Mouse (Mus musculus): ENCODE results near the gene Gm42674.

The Gm42674 gene

DNA sequence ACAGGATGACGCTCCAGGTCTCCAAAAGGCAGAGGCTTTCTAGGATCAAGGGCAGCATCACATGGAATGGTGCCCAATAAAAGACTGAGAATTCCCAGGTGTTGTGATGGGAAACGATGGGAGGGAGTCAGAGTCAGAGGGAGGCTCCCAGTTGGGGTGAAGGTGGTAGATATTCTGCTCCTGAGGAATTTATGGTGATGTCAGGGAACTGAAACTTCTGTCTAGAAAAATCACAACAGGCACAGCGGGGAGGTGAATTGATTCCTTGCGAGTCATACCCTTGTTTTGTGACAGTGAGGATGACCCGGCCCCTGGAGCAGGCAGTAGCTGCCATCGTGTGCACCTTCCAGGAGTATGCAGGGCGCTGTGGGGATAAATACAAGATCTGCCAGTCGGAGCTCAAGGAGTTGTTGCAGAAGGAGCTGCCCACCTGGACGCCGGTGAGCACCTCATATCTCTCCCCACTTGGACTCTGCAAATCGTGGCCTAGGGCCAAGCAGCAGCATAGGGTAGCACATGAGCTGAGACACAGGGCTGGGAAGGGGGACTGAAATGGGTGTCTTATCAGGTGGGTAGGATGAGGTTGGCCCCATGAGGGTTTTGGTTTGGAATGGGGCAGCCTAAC is at the start of gene Gm42674:
Gene Gm42674 (plus strand): TSS at position 419 of the 625 bp plus-strand sequence.
- DNase-seq, result no peak

DNA sequence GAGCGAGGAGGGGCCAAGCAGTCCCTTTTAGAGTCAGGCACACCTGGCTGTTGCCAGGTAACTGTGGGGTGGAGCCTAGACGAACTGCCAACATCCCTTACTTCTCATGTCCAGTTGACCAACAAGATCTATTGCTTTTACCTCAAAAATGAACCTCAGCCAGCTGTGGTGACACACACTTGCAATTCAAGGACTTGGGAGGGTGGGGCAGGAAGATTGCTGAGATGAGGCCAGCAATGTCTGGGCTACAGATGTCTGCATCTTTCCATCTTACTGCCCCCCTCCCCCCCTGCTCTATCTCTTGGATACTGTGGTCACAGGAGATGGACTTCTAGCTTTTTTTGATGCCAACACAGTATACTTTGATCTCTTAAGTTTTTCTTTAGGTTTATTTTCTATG is 49.5 kb upstream of the Gm42674 start:
- no peak for DNase-seq

DNA sequence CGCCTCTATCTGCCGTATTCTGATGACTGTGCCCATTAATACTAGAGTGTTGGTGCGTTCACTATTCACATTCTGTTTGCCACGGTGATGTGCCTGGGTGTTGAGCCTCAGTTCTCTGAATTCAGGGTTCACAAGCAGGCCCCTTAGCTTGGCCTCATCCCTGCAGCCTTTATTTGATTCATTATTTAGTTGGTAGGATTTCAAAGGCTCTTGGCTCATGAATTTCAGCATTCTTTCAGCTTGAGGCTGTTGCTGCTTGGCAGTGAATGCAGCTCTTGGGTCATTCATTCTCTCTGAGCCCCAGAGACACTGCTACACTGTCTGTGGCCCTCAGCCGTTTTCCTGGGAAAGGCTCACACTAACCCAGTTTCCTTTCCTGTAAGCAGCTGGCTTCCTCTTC is 45.8 kb upstream of the Gm42674 start:
- peak; percentile 16 to 45 for DNase-seq

DNA sequence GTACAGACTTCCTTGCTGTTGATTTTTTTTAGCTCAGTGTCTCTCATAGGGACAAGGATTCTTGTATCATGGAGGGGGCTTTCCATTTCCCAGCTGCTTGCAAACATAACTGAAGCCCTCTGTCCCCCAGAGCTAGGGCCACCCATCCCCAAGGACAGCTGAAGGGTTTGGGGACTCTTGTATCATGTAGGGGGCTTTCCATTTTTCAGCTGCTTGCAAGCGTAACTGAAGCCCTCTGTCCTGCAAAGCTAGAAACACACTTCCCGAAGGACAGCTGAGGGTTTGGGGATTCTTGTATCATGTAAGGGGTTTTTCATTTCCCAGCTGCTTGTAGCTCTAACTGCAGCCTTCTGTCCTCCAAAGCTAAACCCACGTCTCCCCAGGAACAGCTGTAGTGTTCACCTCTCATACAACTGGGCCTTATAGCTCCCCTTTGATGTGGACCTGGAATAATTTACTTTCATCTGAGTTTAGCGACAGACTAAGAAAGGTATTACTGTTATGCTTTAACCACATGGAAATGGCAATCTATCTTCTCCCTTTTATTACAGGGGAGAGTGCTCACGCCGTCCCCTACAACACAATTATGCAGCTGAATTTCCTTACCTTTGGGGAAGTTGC is 41.6 kb upstream of the Gm42674 start, which contains the start of gene S100a3:
Gene S100a3 (plus strand): TSS at position 571 of the 621 bp plus-strand sequence.
- DNase-seq, result peak in 1 of 2 experiments; percentile 5

DNA sequence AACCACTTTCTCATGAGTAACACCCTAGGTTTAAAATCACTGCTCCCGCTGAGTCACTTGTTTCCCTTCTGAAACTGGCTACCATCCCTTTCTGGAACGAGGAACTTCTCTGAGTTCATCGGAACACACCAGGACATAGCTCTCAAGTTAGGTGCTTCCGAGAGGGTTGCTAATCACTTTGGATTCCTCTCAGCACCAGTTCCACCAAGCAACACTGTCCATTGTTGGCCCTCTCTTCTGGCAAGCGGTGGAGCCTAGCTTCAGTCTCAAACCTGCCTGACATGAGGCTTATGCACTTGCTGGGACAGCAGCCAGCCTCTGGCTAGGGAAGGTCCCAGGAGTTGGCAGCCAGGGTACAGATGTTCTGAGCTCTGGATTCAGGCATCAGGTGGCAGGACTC is 27.0 kb upstream of the Gm42674 start:
- peak in 1 of 2 experiments; percentile 25 for DNase-seq

DNA sequence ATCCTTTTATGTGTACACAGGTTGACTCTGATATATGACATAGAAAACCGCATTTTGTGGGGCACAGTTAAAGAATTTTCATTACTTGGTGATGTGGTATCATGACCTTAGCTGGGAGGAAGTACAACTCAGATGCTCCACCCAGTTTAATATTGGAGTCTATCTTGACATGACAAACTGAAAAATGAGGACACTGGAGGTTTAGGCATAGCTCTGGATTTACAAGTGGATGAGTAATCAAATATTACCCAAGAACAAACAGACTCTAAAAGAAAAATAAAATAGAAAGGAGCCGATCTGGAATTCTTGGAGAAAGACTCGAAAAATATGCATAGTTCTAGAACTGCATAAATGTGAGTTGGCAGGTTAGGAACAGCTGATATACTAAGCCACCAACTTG is 26.4 kb upstream of the Gm42674 start:
- DNase-seq, result no peak

DNA sequence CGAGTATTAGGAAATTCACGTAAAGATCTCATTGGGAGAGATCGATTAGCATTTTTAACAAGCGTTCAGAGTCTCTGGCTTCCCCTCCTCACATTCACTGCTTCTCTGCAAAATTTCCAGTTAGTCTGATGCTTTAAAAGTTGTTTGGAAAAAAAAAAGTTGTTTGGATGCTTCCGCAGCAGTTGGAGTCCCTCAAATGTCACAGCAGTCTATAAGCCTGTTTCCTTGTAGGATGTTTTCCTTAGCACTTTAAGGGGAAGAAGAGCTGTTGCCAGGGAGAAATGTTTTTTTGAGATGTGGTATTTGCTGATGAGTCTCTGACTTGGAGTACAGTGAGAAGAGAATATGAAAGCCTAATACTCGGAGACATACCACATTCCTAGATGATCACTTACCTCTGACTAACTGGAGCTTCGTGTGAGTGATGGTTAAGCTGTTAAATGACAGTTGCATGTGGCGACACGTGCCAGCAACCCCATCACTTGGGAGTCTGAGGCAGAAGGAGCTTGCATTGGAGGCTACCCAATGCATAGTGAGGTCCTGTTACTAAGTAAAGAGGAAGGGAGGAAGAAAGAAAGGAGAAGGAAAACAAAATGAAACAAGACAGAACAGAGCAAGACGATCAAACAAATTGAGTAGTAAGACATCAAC is 25.2 kb upstream of the Gm42674 start:
- DNase-seq, result no peak

DNA sequence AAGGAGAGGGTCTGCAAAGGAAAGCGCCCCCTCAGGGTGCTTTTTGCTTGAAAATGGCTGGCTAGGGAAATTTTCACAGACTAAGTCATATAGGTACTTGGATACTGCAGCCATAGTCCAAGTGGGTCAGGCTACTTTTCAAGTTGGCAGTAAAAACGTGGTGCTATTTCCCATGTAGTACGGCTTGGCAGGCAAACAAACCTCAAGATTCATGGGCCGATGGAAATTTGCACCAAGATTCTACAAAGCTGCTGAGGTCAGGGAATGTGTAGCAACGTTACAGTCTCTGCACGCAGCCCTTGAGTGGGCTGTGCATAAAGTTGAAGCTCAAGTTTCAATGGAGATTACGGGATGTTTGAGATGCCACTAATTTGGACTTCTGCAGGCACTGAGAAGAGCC is 22.3 kb upstream of the Gm42674 start:
- DNase-seq, result no peak

DNA sequence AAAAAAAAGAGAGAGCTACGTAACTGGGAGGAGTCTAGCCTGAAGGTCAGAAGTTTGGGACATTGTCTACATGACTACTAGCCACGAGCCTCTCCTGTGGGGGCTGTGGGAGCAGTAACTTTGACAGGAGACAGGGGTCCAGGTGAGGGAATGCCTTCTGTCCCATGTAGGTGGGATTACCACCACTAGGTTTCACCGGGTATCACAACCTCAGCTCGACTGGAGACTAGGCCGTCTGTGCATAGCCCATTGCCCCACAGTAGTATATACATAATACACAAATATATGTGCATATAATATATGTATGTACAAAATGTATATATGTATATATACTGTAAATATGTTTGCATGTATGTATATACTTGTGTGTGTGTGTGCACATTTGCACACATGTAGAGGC is 20.6 kb upstream of the Gm42674 start:
- no peak for DNase-seq

DNA sequence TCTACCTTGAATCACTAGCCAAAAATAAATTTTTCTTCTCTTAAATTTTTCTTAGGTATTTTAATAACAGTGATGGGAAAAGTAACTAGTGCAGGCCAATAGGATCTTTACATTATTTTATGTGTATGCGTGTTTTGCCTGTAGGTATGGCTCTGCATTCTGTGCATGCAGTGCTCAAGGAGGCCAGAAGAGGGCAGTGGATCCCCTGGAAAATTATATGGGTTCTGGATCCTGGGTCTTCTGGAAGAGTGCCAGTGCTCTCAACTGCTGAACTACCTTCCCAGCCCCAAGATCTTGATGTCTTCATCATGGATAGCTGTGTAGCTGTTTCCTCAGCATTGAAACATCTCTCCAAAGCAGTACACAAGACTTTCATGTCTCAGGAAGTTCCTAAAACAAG is 19.5 kb upstream of the Gm42674 start:
- DNase-seq, result peak in 1 of 2 experiments; percentile 13

DNA sequence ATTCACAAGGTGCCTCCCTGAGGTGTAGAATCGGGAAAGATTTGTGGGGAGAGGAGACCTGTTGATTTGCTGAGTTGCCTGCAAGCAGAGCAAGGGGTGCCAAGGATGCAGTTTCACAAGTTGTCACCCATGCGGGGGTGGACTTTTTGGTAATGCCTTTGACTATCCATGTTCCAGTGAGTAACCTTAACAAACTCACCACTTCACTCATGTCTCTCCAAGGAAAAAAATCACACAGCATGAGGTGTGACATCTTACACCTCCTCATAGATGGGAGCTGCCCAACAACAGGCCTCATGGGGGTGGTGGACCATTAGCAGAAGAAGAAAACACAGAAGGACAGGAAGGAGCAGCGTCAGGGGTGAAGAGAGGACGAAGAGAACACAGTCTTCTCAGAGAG is 19.1 kb upstream of the Gm42674 start:
- no peak for DNase-seq

DNA sequence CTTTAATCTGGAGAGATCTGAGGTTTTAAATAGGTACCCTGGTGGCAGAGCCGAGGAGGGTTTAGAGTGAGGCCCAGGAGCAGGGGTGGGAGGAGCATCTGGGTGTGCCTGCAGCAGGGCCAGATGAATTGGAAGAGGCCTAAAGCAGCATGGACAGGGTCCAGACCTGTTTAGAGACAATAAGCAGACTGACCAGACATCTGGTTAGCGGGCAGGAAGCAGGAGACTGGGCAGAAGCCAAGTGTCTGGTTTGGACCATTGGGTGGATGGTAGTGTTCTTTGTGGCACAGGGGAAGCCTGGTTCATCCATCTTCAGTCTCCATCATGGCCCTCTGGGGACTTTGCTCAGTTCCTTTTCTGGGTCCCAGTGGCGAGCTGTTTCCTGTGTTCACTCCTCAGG is 17.8 kb upstream of the Gm42674 start:
- peak; percentile 64 to 71 for DNase-seq

DNA sequence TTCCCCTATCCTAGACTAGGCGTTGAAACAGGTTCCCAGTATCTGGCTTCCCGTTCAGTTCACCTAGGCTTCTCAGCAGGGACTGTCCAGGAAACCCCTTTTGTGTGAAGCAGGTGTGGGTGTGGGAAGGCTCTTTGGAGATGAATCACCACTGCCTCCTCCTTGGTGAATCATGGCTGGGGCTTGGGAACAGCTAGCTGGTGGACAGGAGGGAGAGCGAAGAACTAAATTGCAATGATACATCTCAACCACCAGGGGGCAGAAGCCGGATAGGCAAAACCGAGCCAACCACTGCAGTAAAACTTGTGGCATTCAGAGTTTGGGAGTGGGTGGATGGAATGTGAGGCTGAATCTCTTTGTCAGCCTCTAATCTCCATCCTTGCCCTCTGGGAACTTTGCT is 16.1 kb upstream of the Gm42674 start:
- DNase-seq, result peak; percentile 68 to 73

DNA sequence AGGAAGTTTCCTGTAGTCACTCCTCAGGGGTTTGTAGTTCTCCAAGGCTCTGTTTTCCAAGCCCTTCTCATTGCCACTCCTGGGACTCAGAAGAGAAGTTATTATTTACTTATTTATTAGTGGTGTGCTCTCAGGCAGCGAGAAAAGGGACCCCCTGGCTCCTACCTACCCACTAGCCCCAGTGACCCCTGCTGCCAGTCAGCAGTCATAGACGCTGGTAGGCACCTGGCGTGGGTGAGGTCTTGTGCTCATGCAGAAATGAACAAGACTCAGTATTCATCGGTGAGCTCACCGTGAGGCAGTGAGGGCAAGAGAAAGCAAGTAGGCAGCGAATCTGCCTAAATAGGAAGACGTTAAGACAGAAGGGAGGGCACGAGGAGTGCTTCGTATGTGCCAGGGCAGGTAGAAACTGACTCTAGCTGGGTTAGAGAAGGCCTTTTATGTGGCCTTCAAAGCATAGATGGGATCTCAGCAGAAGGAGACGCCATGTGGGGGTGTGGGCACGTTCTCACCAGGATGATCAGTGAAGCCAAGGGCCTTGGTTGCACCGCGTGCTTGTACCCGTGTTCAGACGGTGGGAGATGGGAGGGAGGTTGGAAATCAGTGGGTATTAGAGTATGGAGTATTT is 15.6 kb upstream of the Gm42674 start:
- no peak for DNase-seq

DNA sequence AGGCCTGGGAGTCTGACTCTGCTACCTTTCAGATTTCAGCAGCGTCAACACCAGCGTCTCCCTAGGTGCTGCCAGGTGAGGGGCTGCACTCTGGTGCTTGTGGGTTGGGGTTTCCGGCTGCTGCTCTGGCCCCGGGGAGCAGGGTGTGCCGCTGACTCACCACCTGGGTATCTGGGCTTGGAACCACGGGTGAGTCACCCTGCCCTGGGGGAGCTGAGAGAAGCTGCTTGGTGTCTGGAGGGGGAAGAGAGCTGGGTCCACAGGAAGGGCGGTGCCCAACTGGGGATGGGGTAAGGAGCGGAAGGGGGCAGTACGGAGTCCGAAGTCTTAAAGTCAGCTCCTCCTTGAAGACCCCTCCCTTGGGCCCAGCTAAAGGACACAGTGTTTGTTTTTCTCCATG is 14.8 kb upstream of the Gm42674 start:
- peak in 1 of 2 experiments; percentile 4 for DNase-seq

DNA sequence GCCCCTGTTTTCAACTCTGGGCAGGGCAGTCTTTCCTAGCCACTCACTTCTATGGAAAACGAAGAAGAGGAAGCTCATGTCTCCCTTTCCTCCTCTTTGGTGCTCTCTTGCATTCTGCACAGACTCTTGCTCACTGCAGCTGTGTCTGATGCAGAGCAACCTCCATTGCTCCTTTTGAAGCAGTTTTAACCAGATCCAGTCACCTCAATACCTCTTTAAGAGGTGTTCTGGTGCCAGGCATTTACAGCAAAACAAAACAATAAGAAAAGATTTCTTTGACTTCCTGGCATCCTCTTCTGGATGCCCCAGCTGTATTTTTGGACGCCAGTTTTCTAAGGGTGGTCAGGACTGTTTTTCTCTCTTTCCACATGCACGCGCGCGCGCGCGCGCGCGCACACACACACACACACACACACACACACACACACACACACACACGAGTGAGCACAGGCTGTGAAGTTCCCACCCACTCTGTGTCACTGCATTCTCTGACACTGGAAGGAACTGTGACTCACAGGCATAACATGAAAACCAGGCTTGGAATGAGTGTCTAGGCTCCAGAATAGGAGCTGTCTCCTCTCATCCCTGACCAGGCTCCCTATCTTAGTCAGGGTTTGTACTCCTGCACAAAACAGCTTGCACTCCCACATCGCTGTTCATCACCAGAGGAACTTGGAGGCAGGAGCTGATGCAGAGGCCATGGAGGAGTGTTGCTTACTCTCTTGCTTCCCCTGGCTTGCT is 14.2 kb upstream of the Gm42674 start:
- no peak for DNase-seq

DNA sequence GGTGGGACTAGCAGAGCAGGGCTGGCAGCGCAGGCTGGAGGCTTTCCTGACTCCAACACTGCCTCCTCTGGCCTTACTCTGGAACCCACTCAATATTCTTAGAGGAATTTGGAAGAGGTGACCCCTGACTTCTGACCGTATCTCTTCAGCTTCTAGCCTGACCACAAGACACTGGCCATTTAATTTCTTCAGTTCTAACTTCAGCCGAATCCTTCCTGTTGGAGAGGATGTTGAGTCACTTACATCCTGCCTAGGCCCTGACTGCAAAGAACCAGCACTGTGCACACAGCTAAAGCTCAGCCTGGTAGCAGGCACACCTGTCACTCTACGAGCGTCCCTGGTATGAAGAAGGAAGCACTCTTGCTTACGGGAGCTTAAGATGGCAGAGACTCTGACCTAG is 12.3 kb upstream of the Gm42674 start:
- DNase-seq, result no peak

DNA sequence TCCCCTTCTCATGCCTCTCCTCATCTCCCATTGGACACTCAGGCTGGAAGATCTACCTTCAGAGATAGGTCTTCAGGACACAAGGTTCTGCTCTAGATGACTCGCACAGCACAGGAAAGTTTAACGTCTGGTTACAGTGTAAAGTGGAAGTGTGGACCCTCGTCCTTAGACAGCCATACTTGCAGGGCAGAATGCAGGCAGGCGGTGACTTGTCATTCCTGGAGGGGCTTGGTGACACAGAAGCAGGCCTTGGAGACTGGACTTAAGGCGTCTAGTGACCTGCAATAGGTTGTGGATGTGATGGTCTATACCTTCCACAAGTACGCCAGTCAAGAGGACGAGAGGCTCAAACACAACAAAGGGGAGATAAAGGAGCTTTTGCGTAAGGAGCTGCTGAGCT is 11.8 kb upstream of the Gm42674 start, which contains the start of gene S100a2:
Gene S100a2 (plus strand): TSS at position 301 of the 400 bp plus-strand sequence.
- DNase-seq, result no peak

DNA sequence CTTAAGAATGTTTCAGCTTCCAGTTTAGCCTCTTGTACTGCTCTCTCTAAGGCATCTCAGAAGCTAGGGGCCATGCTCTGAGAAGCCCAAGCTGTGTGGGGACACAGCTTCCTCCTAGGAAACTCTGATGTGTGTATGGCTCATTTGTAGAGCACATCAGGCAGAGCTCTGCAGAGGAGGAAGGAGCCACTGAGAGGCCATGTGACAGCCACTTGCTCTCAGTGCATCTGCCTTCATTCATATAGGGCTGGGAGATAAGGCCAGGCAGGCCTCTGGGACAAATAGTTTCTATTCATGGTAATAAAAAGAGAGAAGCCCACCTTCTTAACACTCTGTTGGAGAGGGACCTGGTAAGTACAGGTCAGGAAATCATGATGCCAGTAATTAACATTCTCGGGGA is 7.2 kb upstream of the Gm42674 start:
- DNase-seq, result no peak

DNA sequence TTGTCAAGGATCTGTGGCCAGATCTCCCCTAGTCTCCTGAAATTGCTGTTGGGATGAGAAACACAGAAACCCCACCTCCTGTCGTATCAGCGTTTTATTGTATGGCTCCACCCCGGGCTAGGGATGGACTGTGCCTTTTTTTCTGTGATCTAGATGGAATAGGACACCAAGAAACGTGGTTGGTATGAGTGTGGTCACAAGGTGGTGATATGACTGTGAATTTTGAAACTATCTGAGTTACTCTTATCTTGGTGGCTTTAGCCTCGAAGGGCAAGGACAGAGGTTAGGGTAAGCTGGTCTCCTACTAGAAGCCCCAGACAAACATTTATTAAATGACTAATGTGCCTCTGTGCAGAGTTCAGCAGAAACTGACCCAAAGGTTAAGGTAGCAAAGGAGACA is 6.1 kb upstream of the Gm42674 start:
- DNase-seq, result no peak

DNA sequence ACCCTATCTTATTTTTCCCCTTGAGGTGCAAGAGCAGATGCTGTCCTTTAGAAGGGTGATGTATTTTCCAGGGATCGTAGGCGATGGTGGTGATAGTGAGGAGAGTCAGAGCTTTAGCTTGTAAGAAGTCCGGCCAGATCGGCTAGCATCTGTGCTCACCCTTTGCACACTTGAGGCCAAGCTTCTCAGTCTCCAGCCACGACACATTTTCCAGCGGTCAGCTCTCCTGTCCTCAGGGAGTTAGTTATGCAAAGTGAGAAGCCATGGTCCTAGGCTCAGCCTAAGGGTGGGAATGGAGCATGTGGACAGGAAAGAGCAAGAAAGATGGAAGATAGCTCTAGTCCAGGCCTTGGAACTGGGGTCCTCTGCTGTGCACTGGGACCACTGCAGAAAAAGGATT is 4.9 kb upstream of the Gm42674 start:
- no peak for DNase-seq

DNA sequence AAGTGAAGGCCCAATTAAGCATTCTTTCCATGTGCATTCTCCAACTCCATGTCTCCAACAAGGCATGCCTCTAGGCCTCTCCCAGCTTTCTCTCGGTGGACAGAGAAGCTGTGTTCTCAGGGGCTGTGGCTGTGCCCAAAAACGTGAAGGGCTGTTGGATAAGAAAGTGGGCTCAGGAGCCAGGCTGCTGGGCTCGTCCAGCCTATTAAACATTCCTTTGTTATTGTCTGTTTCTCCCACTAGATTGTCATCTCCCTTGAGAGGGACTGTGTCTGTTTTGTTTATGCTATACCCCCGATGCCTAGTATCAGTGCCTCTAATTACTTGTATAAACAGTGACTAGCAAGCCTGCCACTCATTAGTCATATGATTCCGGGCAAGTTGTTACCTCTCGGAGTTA is 4.0 kb upstream of the Gm42674 start:
- DNase-seq, result no peak

DNA sequence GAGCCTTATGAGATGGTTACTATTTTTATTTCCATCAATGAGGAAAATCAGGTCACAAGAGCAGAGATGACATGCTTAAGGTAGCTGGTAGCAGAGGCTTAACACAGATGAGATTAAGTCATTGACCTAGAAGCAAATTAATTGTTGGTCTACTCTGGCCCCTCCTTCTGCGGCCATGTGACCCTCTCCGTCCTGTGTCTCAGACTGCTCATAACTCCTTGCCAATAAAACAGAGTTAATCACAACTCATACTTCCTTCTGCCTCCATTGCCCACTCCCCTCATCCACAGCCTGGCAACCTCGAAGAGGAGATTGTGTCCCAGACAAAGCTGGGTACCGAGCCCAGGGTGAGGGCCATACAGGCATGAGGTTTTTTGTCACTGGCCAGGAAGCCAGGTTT is 3.5 kb upstream of the Gm42674 start:
- DNase-seq, result no peak

Measured in cerebellum, postnatal 10 days (tissue).